Mouse (Mus musculus) heart, adult 2 months (tissue): ENCODE results near the gene Il6ra.

ENCODE experiments used
- CTCF ChIP-seq: fragments of 200-600 bp; IDR thresholded peaks from 2 replicates; pipeline ENCODE4 v1.8.1; 2022; ENCODE audit warnings: antibody characterized with exemption, mild to moderate bottlenecking, moderate library complexity
- EP300 ChIP-seq: fragments of 200-500 bp; IDR thresholded peaks from 2 replicates; pipeline ENCODE4 v1.6.1; 2011; ENCODE audit warnings: low read depth, low read length, control low read depth; ENCODE audit not compliant: insufficient read depth

DNA sequence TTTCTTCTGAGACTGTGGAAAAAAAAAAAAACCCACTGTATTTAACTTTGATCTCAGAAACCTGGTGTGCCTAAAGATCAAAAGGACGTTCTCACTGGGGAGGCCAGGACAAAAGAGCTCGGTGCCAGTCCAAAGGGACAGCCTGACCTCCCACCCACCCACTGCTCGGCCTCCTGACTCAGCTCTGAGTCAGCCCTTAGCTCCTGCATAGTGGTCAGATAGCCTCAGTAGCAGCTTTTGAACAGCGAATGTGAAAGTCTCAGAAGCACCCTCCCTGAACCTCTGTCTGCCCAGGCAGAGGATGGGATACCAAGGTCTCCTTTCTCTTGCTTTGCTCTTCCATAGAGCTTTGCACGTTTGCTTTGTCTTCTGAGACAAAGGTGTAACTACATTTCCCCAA is 16.4 kb downstream of the Il6ra start:
- TF ChIP-seq CTCF, result no peak
- TF ChIP-seq EP300, result no peak
